Mouse (Mus musculus) retina, postnatal 7 days (tissue): ENCODE results near the gene 1600012H06Rik.
"Not testable (repeated sequence)": the region's sequence is repeated elsewhere in the genome, so short reads cannot be mapped to it uniquely, and the experiment has no call there.

Source experiments
- DNase-seq: peaks from one replicate; pipeline ENCODE4 v3.0.0-alpha.2; 2012; ENCODE audit warnings: low read depth, low spot score

The 1600012H06Rik gene

GRCm38 (mm10) chr17:14943729-14944059 is 710 bp downstream of the 1600012H06Rik start:
- DNase-seq = no peak

- DNase-seq = no peak
These were observed 1.6 kb downstream of the 1600012H06Rik start for GRCm38 (mm10) chr17:14944551-14944950.

GRCm38 (mm10) chr17:14949161-14949827 is 6.3 kb downstream of the 1600012H06Rik start:
- no peak for DNase-seq

- DNase-seq = no peak
These were observed 10.5 kb downstream of the 1600012H06Rik start for GRCm38 (mm10) chr17:14953452-14953851.

GRCm38 (mm10) chr17:14958686-14959327 is 15.8 kb downstream of the 1600012H06Rik start:
- no peak for DNase-seq

GRCm38 (mm10) chr17:14959979-14960378 is 17.0 kb downstream of the 1600012H06Rik start:
- DNase-seq = no peak

- DNase-seq = no peak
These were observed 17.5 kb downstream of the 1600012H06Rik start for GRCm38 (mm10) chr17:14960520-14960919.

- not testable (repeated sequence) for DNase-seq
These were observed 18.1 kb downstream of the 1600012H06Rik start, which contains the start of gene Phf10 for GRCm38 (mm10) chr17:14960951-14961556. Gene Phf10, minus strand, starts transcription at chr17:14961273.

- not testable (repeated sequence) for DNase-seq
These were observed 18.7 kb downstream of the 1600012H06Rik start for GRCm38 (mm10) chr17:14961557-14962154.

GRCm38 (mm10) chr17:14968373-14968913 is 25.5 kb downstream of the 1600012H06Rik start:
- DNase-seq = not testable (repeated sequence)

GRCm38 (mm10) chr17:14977718-14978361 is 34.9 kb downstream of the 1600012H06Rik start:
- DNase-seq = not testable (repeated sequence)

- not testable (repeated sequence) for DNase-seq
These were observed 35.5 kb downstream of the 1600012H06Rik start, which contains the start of the genes 9030025P20Rik and Gm3417 for GRCm38 (mm10) chr17:14978362-14979038. Gene 9030025P20Rik, plus strand, starts transcription at chr17:14978468. Gene Gm3417, minus strand, starts transcription at chr17:14978790.

- DNase-seq = not testable (repeated sequence)
These were observed 47.2 kb downstream of the 1600012H06Rik start for GRCm38 (mm10) chr17:14990116-14990702.

- not testable (repeated sequence) for DNase-seq
These were observed 49.6 kb downstream of the 1600012H06Rik start for GRCm38 (mm10) chr17:14992522-14993138.

GRCm38 (mm10) chr17:14993139-14993832 is 50.3 kb downstream of the 1600012H06Rik start:
- not testable (repeated sequence) for DNase-seq

- DNase-seq = not testable (repeated sequence)
These were observed 51.2 kb downstream of the 1600012H06Rik start for GRCm38 (mm10) chr17:14994140-14994539.

- DNase-seq = not testable (repeated sequence)
These were observed 57.1 kb downstream of the 1600012H06Rik start for GRCm38 (mm10) chr17:15000047-15000446.

GRCm38 (mm10) chr17:15009088-15009487 is 66.1 kb downstream of the 1600012H06Rik start:
- not testable (repeated sequence) for DNase-seq
